Mouse (Mus musculus): ENCODE measurements at regions not wholly inside any gene's neighbourhood (a gene's known extent, or its start where the extent isn't known, plus 50 kb on each side); places are given as distances from the start of the nearest gene placed in this dataset.

DNA sequence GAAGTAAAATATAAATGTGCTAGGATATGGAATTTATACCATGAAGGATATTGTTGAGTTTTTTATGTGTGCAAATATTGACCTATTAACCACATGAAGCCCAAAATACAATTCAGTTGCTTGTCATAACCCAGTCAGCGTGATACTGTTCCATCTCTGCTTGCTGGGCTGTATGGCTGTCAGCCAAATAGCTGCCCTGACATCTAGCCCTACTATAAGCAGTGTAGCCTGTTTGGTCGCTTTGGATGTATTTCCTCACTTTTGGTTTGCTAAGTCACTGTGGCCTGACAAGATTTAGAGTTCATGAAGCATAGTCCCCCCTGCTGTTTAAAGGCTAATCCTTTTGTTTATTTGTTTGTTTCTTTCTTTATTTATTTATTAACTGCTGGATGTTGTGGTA, 272.4 kb upstream of the Dach1 start:
- Histone ChIP-seq H3K9ac (ENCODE audit: low read length) (no peak overlapping the region), H3K27ac (replicated peaks; ENCODE audit: low read depth, low read length) (no peak overlapping the region), H3K4me1 (ENCODE audit: control insufficient read depth, insufficient read depth, low read length) (no peaks in the 10 kb centered on the region), H3K4me3 (ENCODE audit: low read depth, low read length) (no peak overlapping the region), H3K27me3 (ENCODE audit: control insufficient read depth, insufficient read depth, low read length) (no peaks in the 10 kb centered on the region), H3K4me2 (ENCODE audit: low read depth, severe bottlenecking) (no peak overlapping the region), H3K36me3 (ENCODE audit: control insufficient read depth, insufficient read depth, low read length) (no peaks in the 10 kb centered on the region), H3K9me3 (ENCODE audit: control insufficient read depth, low read length) (no peaks in the 10 kb centered on the region)
- DNase-seq (ENCODE audit: low spot score) (no peak), ATAC-seq (ENCODE audit: insufficient number of reproducible peaks, low FRiP score, low TSS enrichment, low read depth) (no peak)
- WGBS, result 71% methylated on average over 2 of the region's 2 CpGs

GRCm38 (mm10) chr14:98431959-98432358, 262.4 kb upstream of the Dach1 start:
- Histone ChIP-seq H3K27me3 (ENCODE audit: control insufficient read depth, insufficient read depth, low read length) (no peaks in the 10 kb centered on the region), H3K4me1 (ENCODE audit: control insufficient read depth, insufficient read depth, low read length) (no peaks in the 10 kb centered on the region), H3K27ac (replicated peaks; ENCODE audit: low read depth, low read length) (no peak overlapping the region), H3K9me3 (ENCODE audit: control insufficient read depth, low read length) (no peaks in the 10 kb centered on the region), H3K36me3 (ENCODE audit: control insufficient read depth, insufficient read depth, low read length) (no peaks in the 10 kb centered on the region), H3K4me2 (ENCODE audit: low read depth, severe bottlenecking) (no peak overlapping the region), H3K4me3 (ENCODE audit: low read depth, low read length) (no peak overlapping the region), H3K9ac (ENCODE audit: low read length) (no peak overlapping the region)
- ATAC-seq (ENCODE audit: insufficient number of reproducible peaks, low FRiP score, low TSS enrichment, low read depth) (no peak), DNase-seq (ENCODE audit: low spot score) (no peak)
- WGBS, result 61% methylated on average over 11 of the region's 11 CpGs

DNA sequence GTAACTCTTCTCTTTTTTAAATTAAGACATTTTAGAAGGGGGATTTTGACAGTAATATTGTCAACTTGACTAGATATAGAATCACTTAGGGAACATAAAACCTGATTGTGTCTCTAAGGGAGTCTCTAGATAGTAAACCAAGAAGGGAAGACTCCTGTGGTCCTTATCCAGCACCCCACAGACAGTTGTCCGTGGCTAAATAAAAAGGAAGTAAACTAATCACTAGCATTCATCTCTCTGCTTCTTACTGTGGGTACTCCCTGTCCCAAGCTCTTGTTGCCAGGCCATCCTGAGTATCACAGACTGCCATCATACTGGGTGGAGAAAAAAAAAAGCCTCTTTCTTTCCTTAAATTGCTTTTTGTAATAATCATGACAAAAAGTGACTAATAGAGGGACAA, 248.2 kb upstream of the Dach1 start:
- no peaks in the 10 kb centered on the region for H3K27me3 ChIP-seq (ENCODE audit: control insufficient read depth, insufficient read depth, low read length)
- WGBS, result 61% methylated on average over 1 of the region's 1 CpGs

DNA sequence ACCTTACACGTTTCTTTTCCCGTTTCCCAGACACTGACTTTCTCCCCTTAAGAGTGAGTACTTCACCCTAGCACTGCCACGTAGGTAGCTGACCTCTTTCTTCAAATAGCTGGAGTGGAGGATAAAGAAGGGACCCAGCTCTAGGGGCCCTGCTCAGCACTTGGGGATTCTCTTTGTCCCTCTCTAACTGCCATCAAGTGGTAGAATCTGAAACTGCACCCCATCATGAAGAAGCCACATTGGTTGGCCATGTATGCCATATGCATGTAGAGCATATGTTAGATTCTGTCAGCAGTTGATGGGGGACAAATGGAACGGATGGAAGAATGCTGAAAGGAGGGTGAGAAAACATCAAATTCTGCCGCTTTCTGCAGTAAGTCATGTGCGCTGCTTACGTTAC, 244.6 kb upstream of the Dach1 start:
- 63% methylated on average over 7 of the region's 7 CpGs for WGBS
- Histone ChIP-seq H3K9ac (ENCODE audit: low read length) (no peak overlapping the region), H3K4me1 (ENCODE audit: control insufficient read depth, insufficient read depth, low read length) (no peaks in the 10 kb centered on the region), H3K4me2 (ENCODE audit: low read depth, severe bottlenecking) (no peak overlapping the region), H3K27ac (replicated peaks; ENCODE audit: low read depth, low read length) (no peak overlapping the region), H3K36me3 (ENCODE audit: control insufficient read depth, insufficient read depth, low read length) (no peaks in the 10 kb centered on the region), H3K9me3 (ENCODE audit: control insufficient read depth, low read length) (no peaks in the 10 kb centered on the region), H3K4me3 (ENCODE audit: low read depth, low read length) (no peak overlapping the region), H3K27me3 (ENCODE audit: control insufficient read depth, insufficient read depth, low read length) (no peaks in the 10 kb centered on the region)
- ATAC-seq (ENCODE audit: insufficient number of reproducible peaks, low FRiP score, low TSS enrichment, low read depth), result no peak
- DNase-seq (ENCODE audit: low spot score), result peak; percentile 33

More for the DNA sequence above, 248.2 kb upstream of the Dach1 start:
- Histone ChIP-seq H3K4me1 (ENCODE audit: control insufficient read depth, insufficient read depth, low read length) (no peaks in the 10 kb centered on the region), H3K4me2 (ENCODE audit: low read depth, severe bottlenecking) (no peak overlapping the region), H3K27ac (replicated peaks; ENCODE audit: low read depth, low read length) (no peak overlapping the region), H3K9ac (ENCODE audit: low read length) (no peak overlapping the region), H3K4me3 (ENCODE audit: low read depth, low read length) (no peak overlapping the region), H3K36me3 (ENCODE audit: control insufficient read depth, insufficient read depth, low read length) (no peaks in the 10 kb centered on the region), H3K9me3 (ENCODE audit: control insufficient read depth, low read length) (no peaks in the 10 kb centered on the region)
- ATAC-seq (ENCODE audit: insufficient number of reproducible peaks, low FRiP score, low TSS enrichment, low read depth), result no peak
- no peak for DNase-seq (ENCODE audit: low spot score)

- Histone ChIP-seq H3K4me1 (ENCODE audit: control insufficient read depth, insufficient read depth, low read length) (no peaks in the 10 kb centered on the region), H3K36me3 (ENCODE audit: control insufficient read depth, insufficient read depth, low read length) (no peaks in the 10 kb centered on the region), H3K4me3 (ENCODE audit: low read depth, low read length) (no peak overlapping the region), H3K27ac (replicated peaks; ENCODE audit: low read depth, low read length) (no peak overlapping the region), H3K27me3 (ENCODE audit: control insufficient read depth, insufficient read depth, low read length) (no peaks in the 10 kb centered on the region), H3K4me2 (ENCODE audit: low read depth, severe bottlenecking) (no peak overlapping the region), H3K9ac (ENCODE audit: low read length) (no peak overlapping the region), H3K9me3 (ENCODE audit: control insufficient read depth, low read length) (no peaks in the 10 kb centered on the region)
- ATAC-seq (ENCODE audit: insufficient number of reproducible peaks, low FRiP score, low TSS enrichment, low read depth), result no peak
- WGBS, result 89% methylated on average over 3 of the region's 3 CpGs
- no peak for DNase-seq (ENCODE audit: low spot score)
Observed at GRCm38 (mm10) chr14:98405936-98406635, 236.5 kb upstream of the Dach1 start.

GRCm38 (mm10) chr14:98404026-98404425, 234.5 kb upstream of the Dach1 start:
- 93% methylated on average over 5 of the region's 5 CpGs for WGBS
- Histone ChIP-seq H3K4me1 (ENCODE audit: control insufficient read depth, insufficient read depth, low read length) (no peaks in the 10 kb centered on the region), H3K4me2 (ENCODE audit: low read depth, severe bottlenecking) (no peak overlapping the region), H3K27ac (replicated peaks; ENCODE audit: low read depth, low read length) (no peak overlapping the region), H3K9me3 (ENCODE audit: control insufficient read depth, low read length) (no peaks in the 10 kb centered on the region), H3K27me3 (ENCODE audit: control insufficient read depth, insufficient read depth, low read length) (no peaks in the 10 kb centered on the region), H3K4me3 (ENCODE audit: low read depth, low read length) (no peak overlapping the region), H3K36me3 (ENCODE audit: control insufficient read depth, insufficient read depth, low read length) (no peaks in the 10 kb centered on the region), H3K9ac (ENCODE audit: low read length) (no peak overlapping the region)
- ATAC-seq (ENCODE audit: insufficient number of reproducible peaks, low FRiP score, low TSS enrichment, low read depth) (no peak), DNase-seq (ENCODE audit: low spot score) (no peak)

- DNase-seq (ENCODE audit: low spot score) (no peak), ATAC-seq (ENCODE audit: insufficient number of reproducible peaks, low FRiP score, low TSS enrichment, low read depth) (no peak)
- H3K27me3 ChIP-seq (ENCODE audit: control insufficient read depth, insufficient read depth, low read length), result no peaks in the 10 kb centered on the region
- no peak overlapping the region for H3K4me3 ChIP-seq (ENCODE audit: low read depth, low read length)
- H3K9me3 ChIP-seq (ENCODE audit: control insufficient read depth, low read length), result no peaks in the 10 kb centered on the region
- no peaks in the 10 kb centered on the region for H3K4me1 ChIP-seq (ENCODE audit: control insufficient read depth, insufficient read depth, low read length)
- whole genome bisulfite sequencing, result 41% methylated on average over 4 of the region's 4 CpGs
- H3K36me3 ChIP-seq (ENCODE audit: control insufficient read depth, insufficient read depth, low read length), result no peaks in the 10 kb centered on the region
- no peak overlapping the region for H3K4me2 ChIP-seq (ENCODE audit: low read depth, severe bottlenecking)
- no peak overlapping the region for H3K27ac ChIP-seq (replicated peaks; ENCODE audit: low read depth, low read length)
- no peak overlapping the region for H3K9ac ChIP-seq (ENCODE audit: low read length)
Observed at GRCm38 (mm10) chr14:98387871-98388270, 218.3 kb upstream of the Dach1 start.
